Comparison of ENCODE assay signal across 14 mouse cellular contexts in genomic region chr11:90291156-90291555, GRCm38 (mm10).
"Had no signal": no experiment of that assay in that cellular context is flagged by ENCODE, and none has a peak within 500 bp of the region (broad histone marks: within the 10 kb centered on the region; RNA-seq: fewer than 3 reads in every experiment).

No protein-coding gene starts in this region.

- H3K9me3 ChIP-seq: limb, embryonic 12.5 days; liver, embryonic 13.5 days; megakaryocyte, embryonic 14.5 days had no signal

- H3K36me3 ChIP-seq: limb, embryonic 12.5 days; liver, embryonic 13.5 days had no signal

- H3K9ac ChIP-seq: limb, embryonic 12.5 days; liver, embryonic 13.5 days had no signal

- ATAC-seq: midbrain, embryonic 16.5 days had no signal

- H3K27me3 ChIP-seq: limb, embryonic 12.5 days; liver, embryonic 13.5 days; megakaryocyte, embryonic 14.5 days had no signal

- DNase-seq: kidney, adult 11 months; kidney, adult 9 months; kidney, postnatal 14 days; kidney, postnatal 4 days; liver, embryonic 13.5 days; lung, adult 2 months; lung, postnatal 14 days; thymus, adult 18-20 months; thymus, postnatal 36 days had no signal

- H3K4me2 ChIP-seq: limb, embryonic 12.5 days; liver, embryonic 13.5 days; midbrain, embryonic 11.5 days had no signal

- H3K27ac ChIP-seq: limb, embryonic 12.5 days; liver, embryonic 13.5 days; macrophage had no signal

- H3K4me3 ChIP-seq: limb, embryonic 12.5 days; liver, embryonic 13.5 days; megakaryocyte, embryonic 14.5 days had no signal

- H3K4me1 ChIP-seq: limb, embryonic 12.5 days; liver, embryonic 13.5 days had no signal
